Mouse (Mus musculus) MEL (cell line): ENCODE data around the gene Erfe.

Experiments
- BHLHE40 ChIP-seq: IDR thresholded peaks from 2 replicates; pipeline ENCODE4 v1.6.1; 2012; ENCODE audit warnings: low read depth, mild to moderate bottlenecking, inconsistent platforms, low read length, improper control_type of control experiment, borderline replicate concordance
- CHD1 ChIP-seq: IDR thresholded peaks from 2 replicates; pipeline ENCODE4 v1.6.1; 2012; ENCODE audit warnings: low read depth, mild to moderate bottlenecking, inconsistent platforms, low read length, improper control_type of control experiment
- CHD2 ChIP-seq: IDR thresholded peaks from 2 replicates; pipeline ENCODE4 v1.6.1; 2011; ENCODE audit warnings: low read length, improper control_type of control experiment
- CTCF ChIP-seq, 3 experiments: IDR thresholded peaks in 2 of 3; conservative IDR thresholded peaks in 1 of 3; 2 replicates each; pipeline ENCODE4 v1.5.1; 2011 to 2012; ENCODE audit warnings: low read length in 3 of 3, low read depth in 2 of 3, mild to moderate bottlenecking in 2 of 3, improper control_type of control experiment in 1 of 3, inconsistent platforms in 1 of 3, mixed read lengths in 1 of 3, moderate library complexity in 1 of 3; ENCODE audit not compliant: control insufficient read depth in 1 of 3, insufficient read depth in 1 of 3, poor library complexity in 1 of 3, severe bottlenecking in 1 of 3
- EP300 ChIP-seq, 2 experiments: IDR thresholded peaks; 2 replicates each; pipeline ENCODE4 v1.6.1; 2011; ENCODE audit warnings: improper control_type of control experiment in 2 of 2, low read length in 2 of 2, low read depth in 1 of 2, mild to moderate bottlenecking in 1 of 2
- GATA1 ChIP-seq: IDR thresholded peaks from 2 replicates; pipeline ENCODE4 v1.6.1; 2011; ENCODE audit warnings: low read depth, low read length, improper control_type of control experiment
- MAX ChIP-seq: IDR thresholded peaks from 2 replicates; pipeline ENCODE4 v1.6.1; 2011; ENCODE audit warnings: low read length, improper control_type of control experiment
- MEF2A ChIP-seq: IDR thresholded peaks from 2 replicates; pipeline ENCODE4 v1.6.1; 2014; ENCODE audit warnings: low read depth, mild to moderate bottlenecking, inconsistent platforms, low read length, improper control_type of control experiment; ENCODE audit not compliant: poor library complexity, insufficient replicate concordance, severe bottlenecking; ENCODE audit errors: extremely low read depth
- NELFE ChIP-seq: IDR thresholded peaks from 2 replicates; pipeline ENCODE4 v1.6.1; 2011; ENCODE audit warnings: low read depth, low read length, improper control_type of control experiment
- POLR2A ChIP-seq, 2 experiments: IDR thresholded peaks; 2 replicates each; pipeline ENCODE4 v1.6.1; 2011 to 2012; ENCODE audit warnings: low read length in 2 of 2, mild to moderate bottlenecking in 2 of 2, control low read depth in 1 of 2, improper control_type of control experiment in 1 of 2, low read depth in 1 of 2, moderate library complexity in 1 of 2; ENCODE audit not compliant: control insufficient read depth in 1 of 2, insufficient read depth in 1 of 2, poor library complexity in 1 of 2
- POLR2AphosphoS5 ChIP-seq: IDR thresholded peaks from 2 replicates; pipeline ENCODE4 v1.6.1; 2012; ENCODE audit warnings: low read depth, borderline replicate concordance, mild to moderate bottlenecking, inconsistent platforms, low read length, moderate library complexity, mixed read lengths
- SMC3 ChIP-seq: IDR thresholded peaks from 2 replicates; pipeline ENCODE4 v1.6.1; 2011; ENCODE audit warnings: low read depth, low read length, improper control_type of control experiment
- TAL1 ChIP-seq: IDR thresholded peaks from 2 replicates; pipeline ENCODE4 v1.6.1; 2012; ENCODE audit warnings: mild to moderate bottlenecking, inconsistent platforms, low read length, moderate library complexity, mixed read lengths
- ZNF384 ChIP-seq: IDR thresholded peaks from 2 replicates; pipeline ENCODE4 v1.6.1; 2012; ENCODE audit warnings: low read depth, mild to moderate bottlenecking, inconsistent platforms, low read length, improper control_type of control experiment

DNA sequence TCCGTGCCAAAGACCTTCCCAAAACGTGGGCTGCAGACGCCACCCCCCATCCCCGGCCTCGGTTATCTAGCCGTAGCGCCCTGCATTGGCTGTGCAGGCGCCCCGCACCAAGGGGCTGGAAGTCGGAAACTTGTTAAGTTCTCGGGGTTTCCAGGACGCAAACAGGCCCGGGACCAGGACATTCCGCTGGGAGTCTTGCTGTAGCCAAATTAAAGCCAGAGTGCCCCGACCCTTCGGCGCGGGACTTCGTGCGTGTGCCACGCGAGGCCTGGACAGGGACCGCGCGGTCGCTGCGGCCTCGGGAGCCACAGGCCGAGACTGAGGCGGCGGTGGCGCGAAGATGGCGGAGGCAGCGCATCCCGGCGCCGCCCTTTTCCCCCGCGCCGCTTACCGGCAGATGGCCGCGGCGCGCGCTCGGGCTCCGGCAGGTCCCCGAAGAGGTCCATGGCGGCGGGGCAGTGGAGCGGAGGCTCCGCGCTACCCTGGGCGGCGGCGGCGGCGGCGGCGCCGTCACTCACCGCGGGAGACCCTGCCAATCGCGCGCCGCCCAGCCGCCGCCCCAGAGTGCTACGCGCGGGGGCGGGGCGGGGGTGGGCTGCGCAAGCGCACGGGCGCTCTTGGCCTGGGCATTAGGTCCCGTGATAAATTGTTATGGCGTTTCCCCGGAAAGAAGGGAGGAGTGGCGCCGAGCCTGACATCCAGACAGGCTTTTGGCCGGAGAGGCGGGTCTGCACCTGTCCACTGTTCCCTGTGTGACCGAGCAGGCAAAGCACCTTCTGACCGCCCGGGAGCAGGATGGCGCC lies 32.2 kb downstream of the Erfe start, which contains the start of gene Ilkap:
- TF ChIP-seq MEF2A (no peak), NELFE (peak; percentile 81), ZNF384 (no peak), GATA1 (no peak), SMC3 (no peak), CTCF (IDR thresholded peaks at IDR 0.05 in 2 of 3, conservative IDR thresholded peaks at IDR 0.05 in 1 of 3; ENCODE audit: control insufficient read depth in 1 of 3, insufficient read depth in 1 of 3, low read depth in 2 of 3, low read length in 3 of 3, poor library complexity in 1 of 3, severe bottlenecking in 1 of 3) (no peak), CHD1 (no peak), EP300 (IDR thresholded peaks at IDR 0.05; ENCODE audit: low read depth in 1 of 2, low read length in 2 of 2) (no peak), BHLHE40 (peak; percentile 35; the same call in 1 of the 2 replicates), POLR2A (IDR thresholded peaks at IDR 0.05; ENCODE audit: control insufficient read depth in 1 of 2, insufficient read depth in 1 of 2, low read depth in 1 of 2, low read length in 2 of 2, poor library complexity in 1 of 2) (peak; percentile 75 to 82), CHD2 (no peak), MAX (peak; percentile 55; the same call in 1 of the 2 replicates), TAL1 (no peak), POLR2AphosphoS5 (no peak)
